Mouse (Mus musculus) lung, postnatal 0 days (tissue): ENCODE results near the gene Mst1. TPM values are rescaled to one million over a fixed set of nuclear protein-coding genes. Genes with fewer than 3 reads are reported as not detected.

Experiments used
- ATAC-seq: fragments of 200-750 bp; cut with Nextera tagmentation; 2 replicates; pipeline ENCODE4 v1.8.0; 2017; ENCODE audit warnings: moderate library complexity
- DNase-seq: peaks from one replicate; pipeline ENCODE4 v3.0.0-alpha.2; 2016; ENCODE audit warnings: low spot score
- H3K27ac ChIP-seq: fragments of 300-500 bp; sonication (generic); 2 replicates; pipeline ENCODE4 v1.5.1; 2014; ENCODE audit warnings: antibody characterized with exemption, mild to moderate bottlenecking, low read length, mixed read lengths
- H3K27me3 ChIP-seq: fragments of 300-500 bp; sonication (generic); replicated peaks from 2 replicates; pipeline ENCODE4 v1.6.1; 2014; ENCODE audit warnings: low read length, mixed read lengths; ENCODE audit not compliant: insufficient read depth
- H3K36me3 ChIP-seq: fragments of 300-500 bp; sonication (generic); 2 replicates; pipeline ENCODE4 v1.6.1; 2014; ENCODE audit warnings: low read length, mixed read lengths; ENCODE audit not compliant: insufficient read depth
- H3K4me1 ChIP-seq: fragments of 300-500 bp; sonication (generic); 2 replicates; pipeline ENCODE4 v1.6.1; 2014; ENCODE audit warnings: antibody characterized with exemption, low read depth, low read length, mixed read lengths; ENCODE audit not compliant: insufficient read depth
- H3K4me2 ChIP-seq: fragments of 300-500 bp; sonication (generic); replicated peaks from 2 replicates; pipeline ENCODE4 v1.6.1; 2014; ENCODE audit warnings: low read depth, mild to moderate bottlenecking, low read length, moderate library complexity, mixed read lengths
- H3K4me3 ChIP-seq: fragments of 300-500 bp; sonication (generic); 2 replicates; pipeline ENCODE4 v1.5.1; 2014; ENCODE audit warnings: low read depth, low read length
- H3K9ac ChIP-seq: fragments of 300-500 bp; sonication (generic); replicated peaks from 2 replicates; pipeline ENCODE4 v1.6.1; 2014; ENCODE audit warnings: low read depth, mild to moderate bottlenecking
- H3K9me3 ChIP-seq: fragments of 300-500 bp; sonication (generic); 2 replicates; pipeline ENCODE4 v1.6.1; 2016; ENCODE audit warnings: low read length, mixed read lengths
- CTCF ChIP-seq: IDR thresholded peaks from 2 replicates; pipeline ENCODE4 v1.5.1; 2016; ENCODE audit warnings: antibody characterized with exemption, mild to moderate bottlenecking
- EP300 ChIP-seq: IDR thresholded peaks from 2 replicates; pipeline ENCODE4 v1.6.1; 2016; ENCODE audit warnings: antibody characterized with exemption, mild to moderate bottlenecking, control low read depth
- WGBS: fragments of 180-500 bp; shearing (Covaris S2); extraction: QIAGEN DNeasy Blood & Tissue Kit; methylation state at CpG from one replicate; pipeline ENCODE4 v1.1.7; 2014; 5-methylcytosine and 5-hydroxymethylcytosine counted together
- polyA plus RNA-seq: library from polyadenylated mRNA; unstranded; fragments of >200 nt; fragmentation: Nextera tagmentation; extraction: Ambion mirVana; gene quantifications from 2 replicates; pipeline ENCODE4 v1.2.1, GENCODE M21; 2015

Mst1 gene
- polyA plus RNA-seq, 1 experiment from 2014 or later: 0.62 TPM

DNA sequence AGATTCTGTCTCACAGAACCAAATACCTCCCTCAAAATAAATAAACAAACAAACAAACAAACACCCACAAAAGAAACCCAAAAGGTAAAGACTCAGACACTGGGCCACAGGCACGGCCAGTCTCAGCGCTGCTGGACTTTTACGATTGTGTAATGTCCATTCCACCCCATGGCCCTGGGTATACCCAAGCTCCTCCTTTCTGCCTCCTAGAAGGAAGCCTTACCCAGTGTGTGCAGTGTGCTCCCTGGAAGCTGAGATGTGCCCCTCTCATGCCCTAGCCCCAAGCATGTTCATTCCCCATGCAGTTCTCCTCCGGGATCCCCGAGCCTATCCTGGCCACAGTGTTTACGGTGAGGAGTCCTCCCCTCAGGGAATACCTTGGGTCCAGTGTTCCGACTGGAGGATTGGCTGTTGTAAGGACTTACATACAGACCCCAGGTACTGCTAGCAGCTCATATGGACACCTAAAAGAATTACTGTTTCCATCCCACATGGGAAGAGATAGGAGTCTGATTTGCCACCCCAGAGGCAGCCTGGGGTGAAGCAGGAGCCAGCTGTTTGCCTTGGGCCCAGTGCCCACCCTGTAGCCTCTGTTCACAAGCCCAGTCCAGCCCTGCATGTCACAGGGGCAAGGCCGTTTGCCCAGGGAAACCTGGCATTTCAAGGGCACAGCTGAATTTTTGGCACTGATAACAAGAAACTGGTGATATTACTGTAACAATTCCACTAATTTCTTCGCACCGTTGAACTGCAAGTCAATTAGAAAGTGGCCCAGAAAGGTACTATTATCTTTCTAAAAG lies 41.1 kb downstream of the Mst1 start:
- H3K4me2 ChIP-seq: no peak overlapping the region
- H3K27ac ChIP-seq: no peak overlapping the region
- no peaks in the 10 kb centered on the region for H3K9me3 ChIP-seq
- H3K27me3 ChIP-seq: no peaks in the 10 kb centered on the region
- H3K9ac ChIP-seq: no peak overlapping the region
- no peaks in the 10 kb centered on the region for H3K36me3 ChIP-seq
- 80% methylated on average over 10 of the region's 10 CpGs for WGBS
- H3K4me3 ChIP-seq: no peak overlapping the region
- ATAC-seq (no peak), DNase-seq (no peak)
- no peak for TF ChIP-seq EP300
- no peak for TF ChIP-seq CTCF
- peaks cover 3% of the 10 kb centered on the region; the same call in 1 of the 2 replicates for H3K4me1 ChIP-seq

DNA sequence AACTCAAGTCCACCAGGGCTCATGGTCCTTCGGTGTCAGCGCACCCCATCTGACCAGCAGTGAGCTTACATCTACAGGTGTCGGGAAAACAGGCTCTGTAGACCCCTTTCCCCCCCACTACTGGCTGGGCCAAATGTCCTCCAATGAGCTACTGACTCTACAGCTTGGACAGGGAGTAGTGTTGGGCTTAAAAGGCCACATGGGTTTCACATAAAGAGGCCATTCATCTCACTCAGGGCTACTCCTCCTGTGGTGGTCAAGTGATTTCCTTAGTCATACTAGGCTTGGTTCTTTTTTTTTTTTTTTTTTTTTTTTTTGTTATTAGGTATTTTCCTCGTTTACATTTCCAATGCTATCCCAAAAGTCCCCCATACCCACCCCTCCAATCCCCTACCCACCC lies 43.7 kb downstream of the Mst1 start:
- ATAC-seq (no peak), DNase-seq (no peak)
- WGBS: 83% methylated on average over 3 of the region's 4 CpGs
- H3K4me3 ChIP-seq: no peak overlapping the region
- H3K4me2 ChIP-seq: no peak overlapping the region
- TF ChIP-seq EP300 (no peak), CTCF (no peak)
- H3K9me3 ChIP-seq: no peaks in the 10 kb centered on the region
- no peaks in the 10 kb centered on the region for H3K36me3 ChIP-seq
- no peaks in the 10 kb centered on the region for H3K27me3 ChIP-seq
- H3K4me1 ChIP-seq: peaks cover 3% of the 10 kb centered on the region; the same call in 1 of the 2 replicates
- no peak overlapping the region for H3K9ac ChIP-seq
- H3K27ac ChIP-seq: no peak overlapping the region

DNA sequence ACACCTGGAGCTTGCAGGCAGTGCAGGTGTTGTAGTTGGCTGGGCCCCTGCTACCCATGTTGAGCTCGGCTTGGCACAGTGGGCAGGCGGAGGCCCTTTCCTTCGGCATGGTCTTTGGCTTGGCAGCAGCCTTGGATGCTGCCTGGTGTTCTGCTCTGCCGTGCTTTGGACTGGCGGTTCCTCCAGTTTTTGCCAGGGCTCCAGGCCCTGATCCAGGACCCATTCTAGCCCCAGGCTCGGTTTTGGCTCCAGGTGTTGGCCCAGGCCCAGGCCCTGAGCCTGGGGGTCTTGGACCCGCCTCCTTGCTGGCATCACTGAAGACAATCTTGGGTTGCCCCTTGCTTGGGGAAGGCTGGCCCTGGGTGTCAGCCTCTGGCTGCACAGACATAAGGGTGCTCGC lies 45.5 kb downstream of the Mst1 start:
- ATAC-seq (no peak), DNase-seq (no peak)
- no peak overlapping the region for H3K4me2 ChIP-seq
- H3K4me1 ChIP-seq: no peaks in the 10 kb centered on the region
- H3K27me3 ChIP-seq: no peaks in the 10 kb centered on the region
- H3K9ac ChIP-seq: no peak overlapping the region
- 92% methylated on average over 8 of the region's 8 CpGs for WGBS
- no peak for TF ChIP-seq CTCF
- no peaks in the 10 kb centered on the region for H3K9me3 ChIP-seq
- H3K4me3 ChIP-seq: no peak overlapping the region
- H3K36me3 ChIP-seq: no peaks in the 10 kb centered on the region
- H3K27ac ChIP-seq: no peak overlapping the region

DNA sequence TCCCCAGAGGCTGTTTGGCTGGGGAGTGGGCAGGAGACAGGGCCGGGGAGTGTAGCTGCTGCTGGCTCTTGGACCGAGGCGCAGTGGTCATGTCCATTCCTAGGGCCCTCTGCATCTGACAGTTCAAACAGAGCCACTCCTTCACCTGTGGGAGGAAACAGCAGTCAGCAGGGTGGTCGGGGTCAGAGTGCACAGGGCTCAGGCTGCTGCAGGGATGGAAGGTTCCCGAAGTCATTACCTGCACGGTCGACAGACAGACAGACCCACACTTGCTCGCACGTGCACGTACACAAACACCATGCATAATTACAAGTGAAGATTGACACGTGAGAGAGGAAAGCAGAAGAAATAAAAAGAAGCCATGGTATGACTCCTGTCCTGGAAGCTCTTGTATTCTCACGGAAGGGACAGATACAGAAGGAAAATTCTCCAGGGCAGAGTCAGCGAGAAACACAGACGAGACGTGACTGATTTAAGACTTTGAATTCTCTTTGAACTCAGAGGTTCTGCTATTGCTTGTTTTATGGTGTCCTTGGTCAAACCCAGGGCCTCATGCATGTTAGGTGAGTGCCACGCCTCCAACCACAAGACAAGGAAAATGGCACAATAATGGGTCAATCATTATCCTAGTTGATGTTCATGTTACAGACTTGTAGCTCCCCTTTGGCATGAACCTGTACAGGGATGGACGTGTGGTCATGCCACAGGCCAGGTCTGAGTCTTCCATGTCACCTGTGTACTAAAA lies 46.4 kb downstream of the Mst1 start:
- no peak for ATAC-seq

DNA sequence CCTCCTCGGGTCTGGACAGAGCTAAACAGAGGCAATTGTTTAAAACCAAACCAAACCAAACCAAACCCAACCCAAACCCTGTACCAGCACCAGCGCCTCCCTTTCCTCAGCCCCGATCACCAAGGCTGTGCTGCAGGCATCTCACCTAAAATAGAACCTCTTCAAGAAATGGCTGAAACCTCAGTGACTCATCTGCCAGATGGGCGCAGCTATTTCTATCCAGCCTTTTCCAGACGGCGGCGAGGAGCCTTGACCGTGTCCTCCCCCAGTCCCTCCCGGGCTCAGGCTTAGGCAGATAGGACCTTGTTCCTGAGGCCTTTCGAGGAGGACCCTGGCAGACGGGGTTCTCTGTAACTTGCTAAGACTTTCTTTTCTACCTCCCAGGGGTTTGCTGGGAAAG lies 48.0 kb downstream of the Mst1 start:
- Histone ChIP-seq H3K9me3 (no peaks in the 10 kb centered on the region), H3K27ac (no peak overlapping the region), H3K4me2 (no peak overlapping the region), H3K9ac (no peak overlapping the region), H3K4me3 (no peak overlapping the region), H3K36me3 (no peaks in the 10 kb centered on the region), H3K4me1 (no peaks in the 10 kb centered on the region), H3K27me3 (no peaks in the 10 kb centered on the region)
- ATAC-seq (no peak), DNase-seq (no peak)
- WGBS: 83% methylated on average over 11 of the region's 11 CpGs
- no peak for TF ChIP-seq CTCF
- TF ChIP-seq EP300: no peak

More for the DNA sequence above, 46.4 kb downstream of the Mst1 start:
- Histone ChIP-seq H3K36me3 (no peaks in the 10 kb centered on the region), H3K9ac (no peak overlapping the region), H3K27me3 (no peaks in the 10 kb centered on the region), H3K4me2 (no peak overlapping the region), H3K9me3 (no peaks in the 10 kb centered on the region), H3K27ac (no peak overlapping the region), H3K4me3 (no peak overlapping the region), H3K4me1 (no peaks in the 10 kb centered on the region)
- 75% methylated on average over 17 of the region's 17 CpGs for WGBS
- no peak for DNase-seq
- TF ChIP-seq CTCF (no peak), EP300 (no peak)

DNA sequence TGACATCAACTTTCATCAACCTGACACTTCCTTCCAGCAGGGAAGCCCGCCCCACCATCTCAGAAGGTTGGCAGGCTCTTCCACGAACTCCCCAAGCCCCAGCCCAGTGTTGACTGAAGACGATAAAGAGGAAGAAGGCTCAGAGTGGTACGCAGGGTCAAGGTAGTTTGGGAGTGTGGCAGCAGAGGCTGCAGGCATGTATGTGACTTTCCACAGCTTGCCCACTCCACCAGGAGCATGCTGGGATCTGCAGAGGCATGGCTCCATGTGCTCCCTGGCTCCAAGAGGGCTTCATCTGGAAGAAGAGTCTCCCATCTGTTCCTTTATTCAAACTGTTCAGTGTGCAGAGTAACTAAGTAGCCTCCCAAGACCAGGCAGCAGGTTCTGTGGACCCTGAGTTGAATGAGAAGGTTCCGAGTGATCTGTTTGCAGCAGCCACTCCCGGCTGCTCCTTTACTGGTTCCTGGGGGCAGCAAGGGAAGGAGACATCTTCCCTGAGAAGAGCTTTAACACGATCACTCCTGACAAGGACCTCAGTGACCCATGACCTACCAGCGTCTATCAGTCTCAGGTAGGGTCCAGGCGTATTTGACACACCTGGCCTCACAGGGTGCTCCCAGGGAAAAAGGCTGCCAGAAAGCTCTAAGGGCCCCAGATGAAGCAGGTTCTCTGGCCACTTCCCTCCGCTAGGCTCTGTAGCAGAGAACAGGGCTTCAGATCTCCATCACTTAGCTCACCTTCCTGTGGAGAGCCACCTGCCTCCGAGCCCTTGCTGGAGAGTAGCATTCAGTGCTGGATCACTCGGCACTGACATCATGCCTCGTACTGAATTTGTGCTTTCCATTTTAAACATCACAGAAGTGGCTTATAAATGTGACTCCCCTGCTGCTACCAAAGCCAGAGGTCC lies 49.1 kb downstream of the Mst1 start:
- Histone ChIP-seq H3K27me3 (no peaks in the 10 kb centered on the region), H3K36me3 (no peaks in the 10 kb centered on the region), H3K4me1 (no peaks in the 10 kb centered on the region), H3K4me3 (no peak overlapping the region), H3K4me2 (no peak overlapping the region), H3K9ac (no peak overlapping the region), H3K27ac (no peak overlapping the region), H3K9me3 (no peaks in the 10 kb centered on the region)
- no peak for ATAC-seq
- no peak for DNase-seq
- TF ChIP-seq EP300 (no peak), CTCF (no peak)
- 66% methylated on average over 13 of the region's 13 CpGs for WGBS
